ENCODE assay signal across 24 mouse cellular contexts in genomic region chr13:57087398-57087797, GRCm38 (mm10).
DNase-seq lines count a peak whose midpoint lies in the region; ATAC-seq and TF ChIP-seq lines count a peak whose summit lies in the region.
"Had no signal": no experiment of that assay in that cellular context is flagged by ENCODE, and none has a peak within 500 bp of the region (broad histone marks: within the 10 kb centered on the region; RNA-seq: fewer than 3 reads in every experiment).

No protein-coding gene starts in this region.

- H3K4me1 ChIP-seq in hindbrain, postnatal 0 days (ENCODE audit: insufficient read depth, low read length): no peaks in the 10 kb centered on the region
- H3K4me1 ChIP-seq in hindbrain, embryonic 14.5 days (replicated peaks; ENCODE audit: control insufficient read depth, insufficient read depth, low read length): no peaks in the 10 kb centered on the region
- no peaks in the 10 kb centered on the region for H3K4me1 ChIP-seq in intestine, embryonic 16.5 days (ENCODE audit: control insufficient read depth, insufficient read depth, low read length)
- H3K4me1 ChIP-seq: heart, embryonic 12.5 days; hindbrain, embryonic 12.5 days; limb, embryonic 13.5 days; liver, embryonic 12.5 days; megakaryocyte, embryonic 14.5 days; neural tube, embryonic 12.5 days had no signal

- H3K36me3 ChIP-seq in hindbrain, postnatal 0 days (ENCODE audit: insufficient read depth, low read length): no peaks in the 10 kb centered on the region
- H3K36me3 ChIP-seq in hindbrain, embryonic 14.5 days (replicated peaks; ENCODE audit: control insufficient read depth, insufficient read depth): no peaks in the 10 kb centered on the region
- H3K36me3 ChIP-seq in intestine, embryonic 16.5 days (ENCODE audit: control insufficient read depth, insufficient read depth, low read length): no peaks in the 10 kb centered on the region
- H3K36me3 ChIP-seq: heart, embryonic 12.5 days; hindbrain, embryonic 12.5 days; limb, embryonic 13.5 days; liver, embryonic 12.5 days; neural tube, embryonic 12.5 days had no signal

- 63% methylated on average over 5 of the region's 5 CpGs for WGBS in hindbrain, postnatal 0 days
- 67% methylated on average over 5 of the region's 5 CpGs for WGBS in hindbrain, embryonic 14.5 days
- 53% methylated on average over 5 of the region's 5 CpGs for WGBS in intestine, embryonic 16.5 days

- ATAC-seq in hindbrain, postnatal 0 days: no peak
- no peak; the same call in 1 of the 2 replicates for ATAC-seq in hindbrain, embryonic 14.5 days (ENCODE audit: low FRiP score)
- no peak for ATAC-seq in erythroid progenitor cell, adult 5-6 weeks (replicated peaks; ENCODE audit: low FRiP score, poor library complexity, severe bottlenecking)
- no peak for ATAC-seq in intestine, embryonic 16.5 days
- ATAC-seq: forebrain, embryonic 16.5 days; intestine, postnatal 0 days; liver, embryonic 12.5 days had no signal

- no peaks in the 10 kb centered on the region for H3K27me3 ChIP-seq in hindbrain, postnatal 0 days (ENCODE audit: insufficient read depth, low read length)
- no peaks in the 10 kb centered on the region for H3K27me3 ChIP-seq in hindbrain, embryonic 14.5 days (ENCODE audit: control insufficient read depth, insufficient read depth, low read length)
- no peaks in the 10 kb centered on the region for H3K27me3 ChIP-seq in intestine, embryonic 16.5 days (replicated peaks; ENCODE audit: control insufficient read depth, insufficient read depth, low read length)
- H3K27me3 ChIP-seq: heart, embryonic 12.5 days; hindbrain, embryonic 12.5 days; limb, embryonic 13.5 days; liver, embryonic 12.5 days; megakaryocyte, embryonic 14.5 days; neural tube, embryonic 12.5 days had no signal

- no peak for TF ChIP-seq CTCF in hindbrain, postnatal 0 days (IDR thresholded peaks at IDR 0.05; ENCODE audit: low read depth)

- no peak overlapping the region for H3K4me3 ChIP-seq in hindbrain, postnatal 0 days (ENCODE audit: low read length)
- no peak overlapping the region for H3K4me3 ChIP-seq in hindbrain, embryonic 14.5 days (replicated peaks; ENCODE audit: low read length)
- H3K4me3 ChIP-seq in intestine, embryonic 16.5 days (ENCODE audit: low read length): no peak overlapping the region
- H3K4me3 ChIP-seq: heart, embryonic 12.5 days; hindbrain, embryonic 12.5 days; limb, embryonic 13.5 days; liver, embryonic 12.5 days; megakaryocyte, embryonic 14.5 days; neural tube, embryonic 12.5 days had no signal

- H3K9me3 ChIP-seq in hindbrain, postnatal 0 days (ENCODE audit: low read length): no peaks in the 10 kb centered on the region
- no peaks in the 10 kb centered on the region for H3K9me3 ChIP-seq in hindbrain, embryonic 14.5 days (ENCODE audit: control insufficient read depth, low read length)
- no peaks in the 10 kb centered on the region for H3K9me3 ChIP-seq in intestine, embryonic 16.5 days (ENCODE audit: control insufficient read depth, low read length)
- H3K9me3 ChIP-seq: hindbrain, embryonic 12.5 days; limb, embryonic 13.5 days; liver, embryonic 12.5 days; neural tube, embryonic 12.5 days had no signal

- H3K9ac ChIP-seq in hindbrain, postnatal 0 days (replicated peaks; ENCODE audit: low read length): no peak overlapping the region
- H3K9ac ChIP-seq in hindbrain, embryonic 14.5 days: no peak overlapping the region
- no peak overlapping the region for H3K9ac ChIP-seq in intestine, embryonic 16.5 days (ENCODE audit: low read depth, low read length)
- H3K9ac ChIP-seq: heart, embryonic 12.5 days; hindbrain, embryonic 12.5 days; limb, embryonic 13.5 days; liver, embryonic 12.5 days; neural tube, embryonic 12.5 days had no signal

- H3K27ac ChIP-seq in hindbrain, postnatal 0 days: no peak overlapping the region
- no peak overlapping the region for H3K27ac ChIP-seq in hindbrain, embryonic 14.5 days
- H3K27ac ChIP-seq in intestine, embryonic 16.5 days (ENCODE audit: low read length): no peak overlapping the region
- H3K27ac ChIP-seq: hindbrain, embryonic 12.5 days; limb, embryonic 13.5 days; liver, embryonic 12.5 days; neural tube, embryonic 12.5 days had no signal

- H3K4me2 ChIP-seq in hindbrain, postnatal 0 days (ENCODE audit: low read depth, low read length): no peak overlapping the region
- H3K4me2 ChIP-seq in hindbrain, embryonic 14.5 days (replicated peaks): no peak overlapping the region
- no peak overlapping the region for H3K4me2 ChIP-seq in intestine, embryonic 16.5 days (ENCODE audit: low read depth, low read length)
- H3K4me2 ChIP-seq: heart, embryonic 12.5 days; hindbrain, embryonic 12.5 days; limb, embryonic 13.5 days; liver, embryonic 12.5 days; neural tube, embryonic 12.5 days had no signal

- peak; percentile 27 for DNase-seq in hindbrain, postnatal 0 days (ENCODE audit: low spot score)
- DNase-seq in hindbrain, embryonic 14.5 days (ENCODE audit: low spot score): no peak
- DNase-seq in cerebellum, adult 18-20 months: peak; percentile 44 to 55
- DNase-seq in cerebellum, postnatal 10 days: peak; percentile 42 to 51
- DNase-seq in retina, postnatal 7 days (ENCODE audit: low read depth, low spot score): peak; percentile 19
- DNase-seq: adrenal gland, adult 2 months; embryo, embryonic 11 days; gastrocnemius, postnatal 10 days; heart, postnatal 14 days; kidney, postnatal 4 days; lung, adult 18-20 months; lung, postnatal 10 days; midbrain, embryonic 14.5 days; thymus, adult 2 months had no signal
